Mouse (Mus musculus) testis, adult 2 months (tissue): ENCODE results near the gene Ggt5.

Experiments used
- CTCF ChIP-seq: fragments of 200-500 bp; IDR thresholded peaks from 2 replicates; pipeline ENCODE4 v1.5.1; 2012; ENCODE audit warnings: low read depth, mild to moderate bottlenecking, inconsistent platforms, low read length, moderate library complexity; ENCODE audit not compliant: control insufficient read depth, insufficient read depth, insufficient replicate concordance
- POLR2A ChIP-seq: fragments of 200-500 bp; IDR thresholded peaks from 2 replicates; pipeline ENCODE4 v1.6.1; 2012; ENCODE audit warnings: low read depth, mild to moderate bottlenecking, inconsistent platforms, low read length, moderate library complexity; ENCODE audit not compliant: control insufficient read depth

DNA sequence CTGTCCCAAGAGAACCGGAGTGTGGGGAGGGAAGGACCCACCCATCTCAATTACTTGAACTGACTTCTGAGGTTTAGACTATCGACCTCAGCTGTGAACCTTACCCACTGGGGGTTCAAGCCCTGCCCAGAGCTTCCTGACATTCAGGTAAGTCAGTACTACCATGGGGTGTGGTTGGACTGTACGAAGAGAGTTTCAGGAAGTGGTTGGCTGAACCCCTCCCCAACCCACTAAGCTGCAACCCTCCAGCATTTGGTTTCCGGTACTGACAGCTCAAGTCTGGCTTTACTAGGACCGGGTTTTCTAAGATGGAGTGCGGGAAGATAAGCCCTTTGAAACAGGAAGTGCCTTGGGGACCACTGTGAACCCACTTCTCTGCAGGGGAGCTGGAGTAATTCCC lies 23.7 kb upstream of the Ggt5 start:
- TF ChIP-seq CTCF (no peak), POLR2A (no peak)
